Mouse (Mus musculus) adrenal gland, adult 8-10 months (tissue): ENCODE data around the gene Ptprd. TPM values are rescaled to one million over a fixed set of nuclear protein-coding genes. Genes with fewer than 3 reads are reported as not detected.

Experiments
- DNase-seq: peaks from one replicate; pipeline ENCODE4 v3.0.0; 2022
- total RNA-seq, 4 experiments: library from RNA; stranded (reverse); gene quantifications; 2 replicates each; pipeline ENCODE4 v1.2.4; 2022

Ptprd gene
- total RNA-seq, 4 experiments from 2014 or later = 87.5 to 122 (median 105) TPM

GRCm38 (mm10) chr4:76608246-76608645 is 1603.5 kb downstream of the Ptprd start:
- DNase-seq = no peak

- DNase-seq = no peak
Observed at GRCm38 (mm10) chr4:76606808-76607207, 1605.0 kb downstream of the Ptprd start.

GRCm38 (mm10) chr4:76590722-76591121 is 1621.0 kb downstream of the Ptprd start:
- DNase-seq = no peak

DNA sequence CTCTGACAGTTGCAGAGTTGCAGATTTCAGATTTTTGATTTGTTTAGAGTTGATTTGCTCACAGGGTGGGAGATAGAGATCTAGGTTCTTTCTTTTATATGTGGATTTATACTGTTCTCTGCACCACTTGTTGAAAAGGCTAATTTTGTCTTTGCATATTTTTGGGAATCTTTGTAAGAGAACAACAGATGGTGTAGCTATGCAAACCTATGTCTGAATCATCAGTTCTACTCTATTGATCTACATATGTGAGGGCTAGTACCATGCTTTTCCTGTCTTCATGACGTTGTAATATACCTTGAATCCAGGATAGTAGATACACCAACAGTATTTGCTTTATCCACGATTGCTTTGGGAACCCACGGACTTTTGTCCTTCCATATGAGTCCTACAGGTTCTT is 1628.7 kb downstream of the Ptprd start:
- DNase-seq = no peak

DNA sequence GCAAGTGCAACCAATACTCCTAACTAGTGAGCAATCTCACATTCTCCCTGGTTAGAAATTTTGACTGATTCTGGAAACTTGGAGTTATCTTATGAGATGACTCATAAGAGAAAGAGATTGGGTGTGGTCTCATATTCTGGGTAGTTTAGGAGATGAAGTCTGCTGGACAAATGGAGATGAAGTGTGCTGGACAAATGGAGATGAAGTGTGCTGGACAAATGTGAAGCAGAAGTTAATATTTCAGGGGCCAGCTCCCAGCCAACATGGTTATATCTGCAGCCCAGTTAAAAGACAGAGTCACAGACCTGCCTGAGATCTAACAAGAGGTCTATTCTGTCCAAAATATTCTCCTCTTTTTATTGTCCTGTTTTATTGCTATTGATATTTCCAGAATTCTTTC is 1645.8 kb downstream of the Ptprd start:
- no peak for DNase-seq

GRCm38 (mm10) chr4:76541769-76542168 is 1670.0 kb downstream of the Ptprd start:
- no peak for DNase-seq

DNA sequence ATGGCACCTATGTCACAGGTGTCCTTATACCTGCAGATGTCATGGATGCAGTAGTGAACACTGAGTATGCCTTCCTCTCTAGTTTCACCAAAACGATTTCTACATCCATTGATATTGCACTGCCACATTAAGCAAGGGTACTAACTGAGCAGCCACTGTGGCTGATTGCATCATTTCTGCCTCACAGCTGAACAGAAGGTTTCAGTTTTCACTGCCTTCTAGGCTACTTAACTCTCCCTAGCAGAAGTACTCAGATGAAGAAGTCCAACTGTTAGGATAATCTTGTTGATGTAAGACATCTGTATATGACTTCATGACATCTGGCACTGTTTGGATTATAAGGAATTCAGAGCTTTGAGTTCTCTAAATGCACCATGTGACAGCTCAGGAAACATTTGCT is 1678.8 kb downstream of the Ptprd start:
- no peak for DNase-seq

GRCm38 (mm10) chr4:76525281-76525680 is 1686.5 kb downstream of the Ptprd start:
- no peak for DNase-seq

DNA sequence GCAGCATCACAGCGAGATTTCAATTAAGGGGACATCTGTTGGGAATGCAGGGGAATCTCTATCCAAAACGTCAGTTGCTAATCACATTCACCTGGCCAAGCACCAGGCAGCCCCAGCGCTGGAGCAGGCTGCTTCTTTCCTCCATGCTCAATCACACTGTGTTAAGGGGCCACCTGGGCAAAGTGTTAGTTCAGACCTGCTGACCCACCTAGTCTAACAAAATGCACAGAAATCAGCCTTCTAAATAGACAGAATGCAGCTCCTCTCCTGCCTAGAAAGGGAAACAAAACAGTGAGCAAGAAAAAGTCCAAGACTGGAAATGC is 1708.5 kb downstream of the Ptprd start:
- no peak for DNase-seq

- DNase-seq = no peak
Observed at GRCm38 (mm10) chr4:76502575-76503278, 1709.0 kb downstream of the Ptprd start.

DNA sequence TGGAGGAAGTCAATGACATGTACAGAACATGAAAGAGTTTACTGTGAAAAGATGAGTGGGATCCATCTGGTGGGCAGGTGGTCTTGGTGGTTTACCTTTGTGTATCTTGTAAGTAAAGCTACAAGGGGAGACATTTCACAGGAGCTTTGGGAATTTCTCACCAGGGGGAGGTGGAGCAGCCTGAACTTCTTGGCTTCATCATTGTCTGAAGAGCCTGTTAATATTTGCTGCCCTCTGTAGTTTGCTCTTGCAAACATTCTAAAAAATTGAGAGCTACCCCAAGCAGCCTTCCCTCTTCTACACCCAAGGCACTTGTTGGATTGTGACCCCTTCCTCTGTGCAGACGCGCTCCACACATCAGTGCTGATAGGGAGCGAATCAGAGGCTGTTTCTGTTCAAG is 1725.9 kb downstream of the Ptprd start:
- DNase-seq = peak; percentile 5

GRCm38 (mm10) chr4:76468366-76469100 is 1743.2 kb downstream of the Ptprd start:
- peak; percentile 42 for DNase-seq

GRCm38 (mm10) chr4:76464682-76465081 is 1747.1 kb downstream of the Ptprd start:
- DNase-seq = no peak

DNA sequence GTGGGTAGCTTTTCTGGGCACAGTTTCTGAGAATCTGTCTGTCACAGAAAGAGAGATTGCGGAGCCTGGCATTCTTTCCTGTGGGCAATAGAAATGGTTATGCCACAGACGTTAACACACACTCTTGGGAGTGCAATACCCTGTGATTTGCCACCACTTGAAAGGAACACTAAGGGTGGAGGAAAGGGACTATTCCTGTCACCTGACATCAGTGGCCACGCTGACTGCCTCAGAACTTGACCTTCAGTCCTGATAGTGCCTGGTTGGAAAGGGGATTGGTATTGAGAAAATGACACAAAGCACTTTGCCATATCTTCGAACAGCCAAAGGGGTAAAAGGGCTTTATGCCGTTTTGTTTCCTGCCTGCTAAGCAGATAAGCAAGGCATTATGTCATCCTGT is 1750.4 kb downstream of the Ptprd start:
- DNase-seq = peak; percentile 30

DNA sequence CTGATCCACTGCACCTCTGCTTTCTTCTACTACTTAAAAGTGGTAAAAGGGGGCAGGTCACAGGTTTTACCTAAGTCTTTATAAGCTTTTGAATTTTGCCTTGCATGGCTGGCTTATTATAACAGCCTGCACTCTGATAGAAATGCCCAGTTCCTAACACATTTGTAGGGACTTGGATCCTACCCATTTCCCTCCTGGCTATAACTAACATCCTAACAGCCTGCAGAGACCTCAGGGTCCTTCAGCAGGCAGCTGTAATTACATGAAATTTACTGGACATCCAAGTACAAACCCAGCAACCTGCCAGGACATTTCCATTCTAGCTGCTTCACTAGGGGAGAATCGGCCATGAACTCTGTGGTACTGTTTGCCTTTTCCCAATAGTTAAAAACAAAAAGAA is 1751.2 kb downstream of the Ptprd start:
- no peak for DNase-seq

GRCm38 (mm10) chr4:76459621-76460020 is 1752.1 kb downstream of the Ptprd start:
- no peak for DNase-seq

GRCm38 (mm10) chr4:76452286-76452685 is 1759.5 kb downstream of the Ptprd start:
- DNase-seq = no peak

DNA sequence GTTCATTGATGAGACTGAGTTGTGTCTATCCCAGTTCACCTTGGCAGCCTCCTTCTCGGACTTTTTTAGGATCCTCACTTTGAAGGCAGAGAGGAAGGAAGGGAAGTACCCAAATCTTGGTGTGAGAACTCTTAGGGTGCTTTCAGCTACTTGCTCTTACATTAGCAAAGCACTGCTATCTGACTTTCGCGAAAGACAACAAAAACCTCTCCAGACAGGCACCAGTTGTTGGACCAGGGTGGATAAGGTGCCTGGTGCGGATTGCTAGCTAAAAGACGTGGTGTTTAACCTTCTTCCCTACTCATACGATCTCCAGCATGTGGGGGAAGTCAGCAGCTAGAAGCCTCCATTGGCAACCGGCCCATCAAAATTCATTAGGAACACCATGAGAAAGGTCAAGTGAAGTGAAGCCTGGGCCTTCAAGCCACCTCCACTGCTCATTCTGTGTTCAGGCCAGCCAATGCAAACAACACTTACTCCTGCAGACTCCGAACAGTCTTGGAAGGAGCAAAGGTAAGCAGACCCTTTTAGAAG is 1760.7 kb downstream of the Ptprd start:
- DNase-seq = peak; percentile 23

GRCm38 (mm10) chr4:76450351-76451018 is 1761.3 kb downstream of the Ptprd start:
- peak; percentile 53 for DNase-seq

DNA sequence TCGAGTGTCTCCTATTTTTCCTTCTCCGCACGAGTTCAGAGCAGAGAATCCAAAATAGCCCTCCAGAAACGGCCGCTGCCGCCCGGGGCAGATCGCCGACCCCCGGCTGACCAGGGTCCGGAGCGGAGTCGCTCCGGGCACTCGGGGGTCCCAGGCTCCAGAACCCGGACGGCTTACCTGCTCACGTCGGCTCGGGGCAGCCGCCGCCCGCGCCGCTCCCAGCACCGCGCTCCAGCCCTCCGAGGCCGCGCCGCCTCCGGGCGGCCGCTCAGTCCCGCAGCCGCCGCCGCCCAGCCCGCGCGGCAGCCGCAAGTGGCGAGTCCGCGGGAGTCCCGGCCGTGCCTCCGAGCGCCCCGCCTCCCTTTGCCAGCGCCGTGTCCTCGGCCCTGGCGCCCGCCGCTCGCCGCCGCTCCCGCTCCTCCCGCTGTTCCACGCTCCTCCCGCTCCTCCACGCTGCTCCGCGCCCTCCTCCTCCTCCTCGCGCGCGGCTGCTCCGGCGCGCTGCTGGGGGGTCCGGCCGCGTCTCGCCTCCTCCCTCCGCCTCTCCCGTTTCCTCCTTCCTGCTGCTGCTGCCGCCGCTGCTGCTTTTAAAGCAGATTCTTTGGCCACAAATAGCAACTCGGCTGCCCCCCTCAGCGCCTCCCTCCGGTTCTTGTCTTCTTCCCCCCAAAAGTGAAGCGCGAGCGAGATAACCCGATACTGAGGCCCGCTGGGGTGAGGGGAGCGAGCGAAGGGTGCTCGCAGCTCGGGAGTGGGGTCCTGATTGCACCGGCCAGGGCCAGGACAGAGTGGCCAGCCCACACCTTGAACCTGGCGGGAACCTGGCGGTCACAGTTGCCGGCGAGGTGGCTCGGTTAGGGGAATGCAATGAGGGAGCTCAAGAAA is 1762.1 kb downstream of the Ptprd start:
- peak; percentile 72 for DNase-seq

DNA sequence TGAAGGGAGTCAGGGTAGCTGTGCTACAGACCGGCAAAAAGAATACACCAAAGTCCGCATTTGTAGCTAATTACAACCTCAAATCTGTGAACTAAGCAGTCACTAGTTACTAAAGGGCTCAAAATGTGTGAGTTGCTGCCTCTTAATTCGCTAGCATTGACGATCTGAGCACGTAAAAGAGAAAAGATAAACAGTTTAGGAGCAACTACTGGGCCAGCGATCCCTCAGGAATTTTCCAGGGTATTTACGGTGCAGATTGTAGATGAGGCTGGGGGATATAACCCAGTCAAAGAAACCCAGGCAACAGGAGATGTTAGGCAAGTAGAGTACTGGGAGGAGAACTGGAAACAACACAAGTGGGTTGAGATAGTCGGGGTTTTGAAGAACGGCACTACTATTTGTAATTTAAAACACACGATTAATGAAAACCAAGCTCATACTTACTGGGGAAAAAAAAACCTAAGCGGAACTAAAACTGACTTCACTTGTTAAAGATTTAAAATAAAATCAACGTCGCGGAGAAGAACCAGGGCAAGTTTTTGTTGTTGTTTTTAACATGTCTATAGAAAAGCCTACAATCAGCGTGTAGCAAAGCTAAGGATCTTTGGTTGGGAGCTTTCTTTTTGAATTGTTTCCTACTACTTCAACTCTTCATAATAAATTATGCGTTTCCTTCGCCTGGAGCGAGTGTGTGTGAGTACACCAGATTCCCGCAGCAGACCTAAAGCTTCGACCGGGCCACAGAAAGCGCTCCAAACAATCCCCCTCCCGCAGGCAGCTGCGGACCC is 1762.9 kb downstream of the Ptprd start:
- DNase-seq = no peak

DNA sequence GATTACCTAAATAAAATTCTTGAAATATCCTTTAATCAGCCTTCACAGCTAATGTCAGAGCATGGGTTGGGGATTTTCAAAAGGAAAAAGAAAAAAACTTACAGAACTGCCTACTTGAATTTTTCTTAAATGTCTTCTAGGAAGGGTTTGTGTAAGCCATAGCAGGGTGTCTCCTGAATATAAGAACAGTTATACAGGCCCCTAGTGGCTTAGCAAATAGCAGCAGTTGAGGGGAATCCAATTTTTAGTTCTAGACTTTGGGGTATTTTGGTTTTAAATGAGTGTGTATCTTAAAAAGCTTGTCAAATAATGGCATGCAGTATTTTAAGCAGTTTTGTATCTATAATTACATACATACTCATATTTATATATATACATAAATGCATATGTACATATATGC is 1764.4 kb downstream of the Ptprd start:
- DNase-seq = no peak
